In genomic region chr11:117264162-117265021, GRCm38 (mm10) we compare ENCODE assay signal across 8 mouse cellular contexts.
DNase-seq lines count a peak whose midpoint lies in the region; ATAC-seq and TF ChIP-seq lines count a peak whose summit lies in the region.

No protein-coding gene starts in this region.

- no peaks in the 10 kb centered on the region for H3K27me3 ChIP-seq in hindbrain, postnatal 0 days (ENCODE audit: insufficient read depth, low read length)

- peak overlapping the region; percentile 97 for H3K27ac ChIP-seq in brown adipose tissue, adult 24 weeks (replicated peaks; ENCODE audit: low read depth, low read length)
- no peak overlapping the region for H3K27ac ChIP-seq in hindbrain, postnatal 0 days

- H3K4me3 ChIP-seq in brown adipose tissue, adult 24 weeks (ENCODE audit: insufficient read depth, low read depth, low read length): peak overlapping the region; percentile 37
- no peak overlapping the region for H3K4me3 ChIP-seq in hindbrain, postnatal 0 days (ENCODE audit: low read length)

- intact Hi-C loops in heart, postnatal 10 days (cut with DNase I): loop anchor here (2.0 kb wide), 1 partner anchor 18 kb away; no protein-coding TSS in a partner anchor

- WGBS in hindbrain, postnatal 0 days: 61% methylated on average over 13 of the region's 13 CpGs

- no peaks in the 10 kb centered on the region for H3K36me3 ChIP-seq in hindbrain, postnatal 0 days (ENCODE audit: insufficient read depth, low read length)

- H3K4me1 ChIP-seq in brown adipose tissue, adult 24 weeks (ENCODE audit: control insufficient read depth, insufficient read depth, insufficient read length, low read length): peaks cover 34% of the 10 kb centered on the region
- H3K4me1 ChIP-seq in hindbrain, postnatal 0 days (ENCODE audit: insufficient read depth, low read length): peaks cover 20% of the 10 kb centered on the region; the same call in 1 of the 2 replicates

- TF ChIP-seq CTCF in hindbrain, postnatal 0 days (IDR thresholded peaks at IDR 0.05; ENCODE audit: low read depth): no peak

- peak; percentile 31 to 40 for DNase-seq in left cerebral cortex, adult 18-20 months (ENCODE audit: low spot score in 2 of 2)
- DNase-seq in left cerebral cortex, adult 11 months (ENCODE audit: low spot score): no peak
- DNase-seq in heart, postnatal 10 days: peak; percentile 57 to 63
- DNase-seq in right cerebral cortex, adult 2 months (ENCODE audit: low spot score in 2 of 2): peak; percentile 50 to 60
- DNase-seq in ovary, postnatal 36 days (ENCODE audit: low spot score): no peak
- no peak for DNase-seq in hindbrain, postnatal 0 days (ENCODE audit: low spot score)
- DNase-seq in ovary, postnatal 10 days (ENCODE audit: low spot score): no peak

- no peaks in the 10 kb centered on the region for H3K9me3 ChIP-seq in hindbrain, postnatal 0 days (ENCODE audit: low read length)

- no peak overlapping the region for H3K9ac ChIP-seq in hindbrain, postnatal 0 days (replicated peaks; ENCODE audit: low read length)

- H3K4me2 ChIP-seq in hindbrain, postnatal 0 days (ENCODE audit: low read depth, low read length): no peak overlapping the region

- ATAC-seq in hindbrain, postnatal 0 days: no peak

Comparison
In these comparisons a context has a peak if more than half of its experiments do, and no peak if none do; other contexts are left out.
1. DNase-seq: peak in left cerebral cortex, adult 18-20 months (2 of 2), heart, postnatal 10 days (2 of 2) and right cerebral cortex, adult 2 months (2 of 2); none in left cerebral cortex, adult 11 months (single experiment), ovary, postnatal 36 days (single experiment), hindbrain, postnatal 0 days (single experiment) and ovary, postnatal 10 days (single experiment).